ENCODE assay signal across 8 mouse cellular contexts in the genomic region with DNA sequence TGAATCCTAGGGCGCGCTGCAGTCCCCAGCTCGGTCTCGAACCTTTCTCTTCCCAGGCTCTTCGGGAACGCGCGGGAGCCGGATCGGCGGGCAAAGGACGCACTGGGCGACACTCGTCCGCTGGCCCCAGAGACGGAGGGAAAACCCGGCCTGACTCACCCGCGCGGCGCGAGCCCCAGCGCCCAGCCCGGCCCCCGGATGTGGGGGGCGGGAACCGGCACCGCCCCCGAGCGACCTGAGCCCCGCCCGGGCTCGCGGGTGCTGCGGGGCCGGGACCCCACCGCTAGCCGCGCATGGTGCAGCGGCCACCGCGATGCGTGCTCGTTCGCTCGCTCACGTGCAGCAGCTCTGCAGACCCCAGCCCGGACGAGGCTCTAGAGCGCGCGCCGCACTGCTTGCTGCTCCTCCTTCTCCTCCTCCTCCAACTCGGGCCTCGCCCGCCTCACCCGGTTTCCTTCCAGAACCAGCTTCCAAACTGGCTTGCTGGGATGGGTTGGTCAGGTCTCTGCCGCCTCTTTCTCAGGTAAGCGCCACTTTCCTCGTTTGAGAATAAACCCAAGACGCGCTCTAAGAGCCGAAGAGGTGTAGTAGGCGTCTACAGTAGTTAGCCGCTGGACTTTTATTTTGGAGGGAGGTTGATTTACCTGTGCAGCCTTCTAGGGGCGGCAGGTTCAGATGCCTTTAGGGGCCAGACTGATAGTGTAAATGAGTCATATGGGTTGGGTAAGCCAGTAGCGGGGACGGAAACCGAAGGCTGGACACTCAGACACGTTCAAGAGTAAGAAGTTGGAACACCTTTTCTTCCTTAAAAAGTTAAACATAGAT. TPM values are rescaled to one million over a fixed set of nuclear protein-coding genes. Genes with fewer than 3 reads are reported as not detected.
DNase-seq lines count a peak whose midpoint lies in the region; ATAC-seq and TF ChIP-seq lines count a peak whose summit lies in the region.

Gene N4bp3, minus strand, starts transcription at position 152 of the 825 bp plus-strand sequence.
Gene D930048N14Rik, plus strand, starts transcription at position 264 of the 825 bp plus-strand sequence.

- peak within 1 kb of the TSS; percentile 66 for H3K4me3 ChIP-seq in cortical plate, adult 2 months (ENCODE audit: insufficient read depth, low read length)
- H3K4me3 ChIP-seq in heart, adult 2 months: peak within 1 kb of the TSS; percentile 76
- H3K4me3 ChIP-seq in kidney, adult 2 months (ENCODE audit: insufficient read depth, low read depth, low read length): peak within 1 kb of the TSS; percentile 74
- H3K4me3 ChIP-seq in lung, postnatal 0 days (ENCODE audit: low read depth, low read length): peak within 1 kb of the TSS; percentile 69

- TF ChIP-seq EP300 in heart, adult 2 months (IDR thresholded peaks at IDR 0.05; ENCODE audit: insufficient read depth, low read depth, low read length): no peak
- no peak for TF ChIP-seq EP300 in lung, postnatal 0 days (IDR thresholded peaks at IDR 0.05)

- no peaks in the 10 kb centered on the region for H3K79me2 ChIP-seq in heart, adult 2 months (replicated peaks; ENCODE audit: control insufficient read depth, insufficient read depth, low read length)

- DNase-seq in right cerebral cortex, postnatal 4 days: peak; percentile 59
- DNase-seq in right cerebral cortex, postnatal 36 days (ENCODE audit: low spot score in 2 of 2): no peak
- DNase-seq in heart, adult 2 months: peak; percentile 89
- peak; percentile 87 for DNase-seq in kidney, adult 2 months
- peak; percentile 85 for DNase-seq in lung, postnatal 0 days (ENCODE audit: low spot score)
- DNase-seq in ovary, postnatal 36 days (ENCODE audit: low spot score): peak; percentile 80
- peak; percentile 80 for DNase-seq in yolk sac, embryonic 10.5 days (ENCODE audit: low spot score)

- peaks cover 2% of the 10 kb centered on the region; the same call in 1 of the 2 replicates for H3K4me1 ChIP-seq in cortical plate, adult 2 months (ENCODE audit: control insufficient read depth, insufficient read depth, low read length)
- H3K4me1 ChIP-seq in heart, adult 2 months (ENCODE audit: control insufficient read depth, insufficient read depth, low read length): peaks cover 5% of the 10 kb centered on the region
- H3K4me1 ChIP-seq in kidney, adult 2 months (ENCODE audit: control insufficient read depth, insufficient read depth, low read length): peaks cover 15% of the 10 kb centered on the region; the same call in 1 of the 2 replicates
- H3K4me1 ChIP-seq in lung, postnatal 0 days (ENCODE audit: insufficient read depth, low read depth, low read length): peaks cover under 1% of the 10 kb centered on the region; the same call in 1 of the 2 replicates

- no peak for TF ChIP-seq POLR2A in cortical plate, adult 2 months (IDR thresholded peaks at IDR 0.05; ENCODE audit: extremely low read depth, insufficient read depth, low read length)
- peak; percentile 68 for TF ChIP-seq POLR2A in heart, adult 2 months (IDR thresholded peaks at IDR 0.05; ENCODE audit: insufficient read depth, low read depth, low read length)
- TF ChIP-seq POLR2A in kidney, adult 2 months (IDR thresholded peaks at IDR 0.05; ENCODE audit: low read depth, low read length): no peak

- no peaks in the 10 kb centered on the region for H3K27me3 ChIP-seq in heart, adult 2 months (ENCODE audit: control insufficient read depth, insufficient read depth, low read length)
- H3K27me3 ChIP-seq in kidney, adult 2 months (replicated peaks; ENCODE audit: control insufficient read depth, insufficient read depth, low read length): no peaks in the 10 kb centered on the region
- no peaks in the 10 kb centered on the region for H3K27me3 ChIP-seq in lung, postnatal 0 days (replicated peaks; ENCODE audit: insufficient read depth, low read length)

- 2% methylated on average over 67 of the region's 70 CpGs for WGBS in heart, adult 2 months
- WGBS in kidney, adult 2 months: 2% methylated on average over 61 of the region's 70 CpGs
- WGBS in lung, postnatal 0 days: 1% methylated on average over 58 of the region's 70 CpGs

- no peaks in the 10 kb centered on the region for H3K36me3 ChIP-seq in heart, adult 2 months (ENCODE audit: control insufficient read depth, insufficient read depth, low read length)
- H3K36me3 ChIP-seq in kidney, adult 2 months (ENCODE audit: control insufficient read depth, insufficient read depth, low read length): no peaks in the 10 kb centered on the region
- no peaks in the 10 kb centered on the region for H3K36me3 ChIP-seq in lung, postnatal 0 days (ENCODE audit: insufficient read depth, low read length)

- H3K4me2 ChIP-seq in lung, postnatal 0 days (replicated peaks; ENCODE audit: low read depth, low read length): peak within 1 kb of the TSS; percentile 91

- H3K9me3 ChIP-seq in lung, postnatal 0 days (ENCODE audit: low read length): no peaks in the 10 kb centered on the region

- TF ChIP-seq CTCF in cortical plate, adult 2 months (IDR thresholded peaks at IDR 0.05; ENCODE audit: extremely low read depth, insufficient read depth, low read length): no peak
- peak; percentile 34 for TF ChIP-seq CTCF in heart, adult 2 months (IDR thresholded peaks at IDR 0.05)
- no peak for TF ChIP-seq CTCF in kidney, adult 2 months (conservative IDR thresholded peaks at IDR 0.05; ENCODE audit: insufficient read depth, insufficient read length, low read depth, low read length)
- peak; percentile 20 for TF ChIP-seq CTCF in lung, postnatal 0 days (IDR thresholded peaks at IDR 0.05)

- peak within 1 kb of the TSS; percentile 87 for H3K9ac ChIP-seq in heart, adult 2 months (ENCODE audit: low read depth, low read length)
- peak within 1 kb of the TSS; percentile 74 for H3K9ac ChIP-seq in lung, postnatal 0 days (replicated peaks; ENCODE audit: low read depth)

- intact Hi-C loops in heart, adult 2 months (cut with DNase I): no loop called here

- ATAC-seq in lung, postnatal 0 days: peak; percentile 85

- H3K27ac ChIP-seq in cortical plate, adult 2 months (ENCODE audit: insufficient read depth, low read length): peak within 1 kb of the TSS; percentile 74
- peak within 1 kb of the TSS; percentile 86 for H3K27ac ChIP-seq in heart, adult 2 months
- H3K27ac ChIP-seq in kidney, adult 2 months (ENCODE audit: insufficient read depth, low read depth, low read length): peak within 1 kb of the TSS; percentile 74
- H3K27ac ChIP-seq in lung, postnatal 0 days (ENCODE audit: low read length): peak within 1 kb of the TSS; percentile 83

RNA-seq across cellular contexts. Expression of gene N4bp3, which starts in this region (rescaled TPM):
- 9.1 and 10.2 TPM in 2 replicates for polyA plus RNA-seq in cortical plate, adult 2 months (2012; rRNA removed)
- total RNA-seq in heart, adult 2 months (2021): 10 to 100 TPM; 10.2 to 10.7 TPM
- polyA plus RNA-seq in heart, adult 2 months (2012; rRNA removed): 8.2 and 8.6 TPM in 2 replicates
- polyA plus RNA-seq in kidney, adult 2 months (2012; rRNA removed): 11.8 and 13.6 TPM in 2 replicates
- 43.9 and 44.7 TPM in 2 replicates for polyA plus RNA-seq in lung, postnatal 0 days (2015; fragmentation: Nextera tagmentation; extraction: Ambion mirVana)

RNA-seq across cellular contexts. Expression of gene D930048N14Rik, which starts in this region (rescaled TPM):
- polyA plus RNA-seq in cortical plate, adult 2 months (2012; rRNA removed): 5.3 and 6.0 TPM in 2 replicates
- under 1 TPM; 0.60 to 0.68 TPM for total RNA-seq in heart, adult 2 months (2021)
- polyA plus RNA-seq in heart, adult 2 months (2012; rRNA removed): 3.7 and 5.0 TPM in 2 replicates
- 10.7 and 13.7 TPM in 2 replicates for polyA plus RNA-seq in kidney, adult 2 months (2012; rRNA removed)
- 2.5 and 3.1 TPM in 2 replicates for polyA plus RNA-seq in lung, postnatal 0 days (2015; fragmentation: Nextera tagmentation; extraction: Ambion mirVana)

Comparison
In these comparisons a context has a peak if more than half of its experiments do, and no peak if none do; other contexts are left out.
1. DNase-seq: peak in right cerebral cortex, postnatal 4 days (single experiment), heart, adult 2 months (2 of 2), kidney, adult 2 months (single experiment), lung, postnatal 0 days (single experiment), ovary, postnatal 36 days (single experiment) and yolk sac, embryonic 10.5 days (single experiment); none in right cerebral cortex, postnatal 36 days (0 of 2).
2. CTCF ChIP-seq: peak in heart, adult 2 months (single experiment) and lung, postnatal 0 days (single experiment); none in cortical plate, adult 2 months (single experiment) and kidney, adult 2 months (single experiment).
3. Peak in every context shown above with its lines, with median percentiles within 50 percentile points of each other: H3K27ac ChIP-seq and H3K4me3 ChIP-seq.